Mouse (Mus musculus): ENCODE measurements around the gene Gm20479.

Gene Gm20479

DNA sequence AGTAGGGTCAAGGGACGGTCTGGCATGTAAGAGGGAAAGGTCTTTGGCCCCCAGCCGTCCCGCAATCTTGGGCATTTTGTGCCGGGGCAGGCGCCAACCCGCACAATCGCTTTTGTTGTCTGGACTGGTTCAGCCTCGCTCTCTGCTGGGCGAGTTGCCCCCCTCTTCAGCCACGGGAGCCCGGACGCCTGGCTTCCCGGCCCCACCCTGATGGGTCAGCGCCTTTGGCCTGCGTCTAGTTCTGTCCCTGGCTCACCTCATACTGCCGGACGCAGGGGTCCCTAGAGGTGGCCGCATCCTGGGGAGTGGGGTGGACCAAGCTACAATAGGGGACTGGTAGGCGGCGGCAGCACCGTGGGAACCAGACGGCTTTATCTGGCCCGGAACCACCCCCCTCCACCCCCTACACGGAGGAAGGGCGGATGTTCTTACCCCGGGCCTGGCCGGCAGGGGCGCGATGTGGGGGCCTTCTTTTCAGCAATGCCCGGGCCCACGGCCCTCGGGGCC, 22.8 kb downstream of the Gm20479 start:
- DNase-seq (ENCODE audit: low read depth), result peak; percentile 34

DNA sequence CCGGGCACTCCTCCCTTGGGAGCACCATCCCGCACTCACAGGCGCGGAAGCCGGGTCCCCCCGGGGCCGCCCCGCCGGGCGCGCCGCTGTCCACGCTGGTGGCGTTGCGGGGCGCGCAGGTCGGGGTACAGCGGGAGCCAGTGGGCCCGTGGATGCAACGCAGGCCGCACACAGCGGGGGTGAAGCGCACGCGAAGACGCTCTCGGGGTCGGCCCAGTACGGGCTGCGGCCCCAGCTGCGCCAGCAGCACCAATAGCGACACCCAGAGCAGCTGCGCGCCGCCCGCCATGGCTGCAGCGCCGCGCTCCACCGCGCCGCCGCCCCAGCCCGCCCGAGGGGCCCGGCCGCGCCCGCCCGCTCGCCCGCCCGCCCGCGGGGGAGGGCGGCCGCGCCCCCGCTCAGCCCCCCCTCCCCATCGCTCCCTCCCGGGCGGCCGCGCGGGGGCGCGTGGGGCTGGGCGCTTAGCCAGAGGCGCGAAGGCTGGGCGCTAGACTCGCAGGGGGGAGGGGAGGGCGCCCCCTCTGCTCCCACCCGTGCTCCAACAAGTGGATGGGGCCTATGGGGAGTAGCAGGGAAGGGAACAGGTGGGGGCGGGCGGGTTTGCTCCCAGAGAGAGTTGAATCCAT, 23.8 kb downstream of the Gm20479 start:
- DNase-seq (ENCODE audit: low read depth), result peak; percentile 33

DNA sequence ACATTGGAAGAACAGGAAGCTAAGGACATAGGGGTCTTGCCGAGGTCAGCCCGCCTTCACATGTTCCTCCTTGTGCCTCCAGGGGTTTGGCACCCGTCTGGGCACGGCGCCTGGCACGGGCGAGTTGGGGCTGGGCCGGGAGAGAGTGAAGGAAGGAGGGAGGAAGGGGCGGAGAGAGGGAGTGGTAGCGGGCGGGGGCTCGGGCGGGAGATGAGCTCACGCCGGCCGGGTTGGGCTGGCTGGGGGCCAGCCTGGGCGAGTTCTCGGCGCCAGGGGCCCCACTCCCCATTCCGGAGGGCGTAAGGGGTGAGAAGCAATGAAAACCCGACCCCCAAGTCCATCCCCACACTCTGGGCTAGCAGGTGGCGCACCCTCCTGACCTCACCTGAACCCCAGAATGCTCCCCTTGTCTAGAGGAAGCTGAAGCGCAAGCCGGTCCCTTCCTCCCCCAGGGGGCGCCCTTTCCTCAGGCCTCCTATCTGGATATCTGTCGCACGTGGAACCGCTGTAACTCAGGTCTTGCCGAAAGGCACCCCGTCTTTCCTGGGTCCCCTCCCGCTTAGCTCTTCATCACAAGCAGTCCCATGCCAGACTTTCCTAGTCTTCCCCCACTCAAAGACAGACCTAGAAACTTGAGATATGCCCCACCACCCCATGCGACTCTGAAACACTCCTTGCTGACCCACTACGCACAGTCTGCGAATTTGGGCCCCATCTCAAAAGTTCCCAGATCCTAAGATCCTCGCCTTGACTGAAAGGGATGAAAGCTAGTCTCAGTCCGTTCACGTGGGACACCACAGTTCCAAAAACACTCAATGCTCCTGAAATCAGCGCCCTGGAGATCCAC, 24.6 kb downstream of the Gm20479 start:
- DNase-seq (ENCODE audit: low read depth), result peak; percentile 92

DNA sequence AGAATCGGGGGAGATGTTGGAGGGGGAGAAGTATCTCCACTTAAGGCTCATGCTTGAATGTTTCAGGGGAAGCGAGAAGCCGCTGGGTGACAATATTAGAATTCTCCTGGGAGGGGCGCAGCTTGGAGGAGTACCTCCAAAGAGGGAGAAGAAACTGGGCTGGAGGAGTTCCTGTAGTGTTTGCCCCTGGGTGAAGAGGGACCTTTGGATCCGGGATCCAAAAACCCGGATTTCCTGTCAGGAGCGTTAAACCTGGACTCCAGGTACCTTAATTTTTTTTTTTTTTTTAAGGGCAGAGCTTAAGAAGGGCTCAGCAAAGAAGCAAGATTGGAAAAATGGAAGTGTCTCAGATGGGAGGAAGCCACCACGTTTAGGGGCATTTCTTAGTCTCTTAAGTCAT, 25.4 kb downstream of the Gm20479 start:
- DNase-seq (ENCODE audit: low read depth), result peak; percentile 45

DNA sequence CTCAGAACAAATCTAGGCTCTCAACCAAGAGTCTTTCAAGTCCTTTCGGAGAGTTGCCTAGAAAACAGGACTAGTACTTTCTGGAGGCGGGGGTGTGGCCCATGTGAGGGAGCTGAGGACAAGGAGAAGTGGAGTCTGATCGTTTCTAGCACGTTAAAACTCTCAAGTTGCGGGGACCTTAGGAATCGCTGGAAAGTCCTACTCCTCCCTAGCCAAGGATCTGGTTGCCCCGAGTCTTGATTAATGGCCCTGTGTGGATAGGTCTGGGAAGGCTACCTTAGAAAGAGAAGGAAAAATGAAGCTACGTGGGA, 25.7 kb downstream of the Gm20479 start:
- DNase-seq (ENCODE audit: low read depth), result no peak

DNA sequence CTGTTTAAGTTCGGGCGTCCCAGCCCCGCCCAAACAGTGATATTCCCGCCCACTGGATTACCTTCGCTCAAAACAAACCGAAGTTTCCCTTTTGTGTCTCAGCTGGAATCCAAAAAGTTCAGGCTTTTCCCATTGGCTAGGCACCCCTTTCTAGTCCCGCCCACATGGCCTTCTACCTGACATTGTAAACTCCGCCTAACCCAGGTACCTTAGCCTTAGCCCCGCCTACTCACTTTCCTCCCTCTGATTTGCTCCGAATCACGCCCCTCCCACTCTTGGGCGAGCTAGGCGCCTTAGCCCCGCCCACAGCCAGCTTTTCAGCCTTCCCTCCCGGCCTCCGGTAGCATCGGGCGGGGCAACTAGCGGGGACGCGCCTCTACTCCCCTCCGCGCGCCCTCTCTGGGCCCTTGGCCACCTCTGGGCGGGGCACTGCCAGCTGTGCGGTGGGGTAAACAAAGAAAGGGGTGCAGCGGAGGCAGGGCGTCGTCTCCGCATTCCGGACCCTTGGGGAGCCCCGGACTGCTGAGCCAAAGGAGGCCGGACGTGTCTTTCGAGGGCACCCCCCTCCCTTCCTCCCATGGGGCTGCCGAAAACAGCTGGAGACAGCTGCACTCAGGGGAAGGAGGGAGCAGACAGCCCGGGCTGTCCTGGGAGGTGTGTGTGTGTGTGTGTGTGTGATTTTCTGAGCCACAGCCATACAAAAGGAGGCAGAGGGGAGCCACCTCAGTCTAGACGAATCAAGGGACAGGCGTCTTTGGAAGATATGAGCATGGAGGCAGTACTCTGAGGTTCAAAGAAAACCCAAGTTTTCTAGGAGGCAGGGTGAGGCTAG, 26.3 kb downstream of the Gm20479 start:
- peak; percentile 89 for DNase-seq (ENCODE audit: low read depth)

DNA sequence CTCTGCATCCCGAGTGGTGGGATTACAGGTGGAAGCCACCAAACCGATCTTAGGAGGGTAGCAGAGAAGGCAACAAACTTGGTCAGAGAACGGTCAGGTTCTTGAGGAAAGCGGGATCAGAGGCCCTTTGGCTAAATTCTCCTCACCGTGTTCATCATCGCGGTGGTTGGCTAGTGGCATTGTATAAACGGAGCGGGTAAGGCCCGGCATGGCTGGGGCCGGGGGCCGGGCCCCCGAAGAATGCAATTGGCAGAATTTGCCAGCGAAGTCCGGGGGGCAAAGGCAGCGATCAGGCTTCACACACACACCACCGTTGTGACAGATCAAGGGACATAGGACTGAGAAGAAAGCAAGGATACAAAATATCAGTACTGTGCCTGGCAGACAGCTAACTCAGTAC, 27.2 kb downstream of the Gm20479 start:
- DNase-seq (ENCODE audit: low read depth), result no peak

DNA sequence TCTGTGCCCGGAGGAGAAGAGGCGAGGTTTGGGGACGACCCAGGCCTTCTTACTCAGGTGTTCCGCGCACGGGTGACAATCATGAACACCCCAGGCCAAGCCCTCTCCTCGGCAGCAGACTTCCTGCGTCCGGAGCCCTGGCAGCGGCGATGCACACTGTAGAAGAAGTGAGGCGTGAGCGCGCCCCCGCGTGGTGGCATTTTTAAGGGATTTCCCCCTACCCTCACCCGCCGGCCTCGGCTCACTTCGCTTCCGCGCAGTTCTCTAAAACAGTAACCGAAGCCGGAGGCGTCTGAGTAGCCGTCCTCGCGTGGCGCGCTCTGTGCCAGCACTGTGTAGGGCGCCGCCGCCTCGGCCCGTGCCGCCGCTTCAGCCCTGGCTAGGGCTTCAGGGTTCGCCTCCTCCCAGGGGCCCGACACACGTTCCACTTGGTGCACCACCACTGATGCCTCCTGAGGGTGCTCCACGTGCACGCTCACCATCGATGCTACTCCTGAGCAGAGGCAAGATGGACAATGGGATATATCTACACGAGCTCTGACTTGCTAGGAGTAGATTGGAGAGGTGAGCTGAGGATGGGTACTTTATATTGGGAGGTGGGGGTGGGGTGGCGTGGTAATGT, 27.8 kb downstream of the Gm20479 start:
- DNase-seq (ENCODE audit: low read depth), result peak; percentile 94

DNA sequence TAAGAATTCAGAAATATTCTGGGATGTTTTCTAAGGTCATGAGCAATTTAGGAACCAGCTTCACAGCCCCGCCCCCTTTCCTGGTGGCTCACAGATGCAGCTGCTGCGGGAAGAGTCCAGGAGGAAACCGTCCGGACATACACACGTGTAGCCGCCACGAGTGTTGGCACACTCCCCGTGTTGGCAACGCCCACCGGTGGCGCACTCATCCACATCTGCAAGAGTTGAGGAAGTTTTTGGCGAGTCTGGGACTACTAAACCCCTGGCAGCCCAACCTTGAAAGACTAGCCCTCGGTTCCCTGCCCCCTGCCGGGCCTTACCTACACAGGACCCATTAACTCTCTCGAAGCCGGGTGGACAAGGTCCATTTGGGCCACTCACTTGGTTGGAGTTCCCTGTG, 28.6 kb downstream of the Gm20479 start:
- DNase-seq (ENCODE audit: low read depth), result peak; percentile 27

DNA sequence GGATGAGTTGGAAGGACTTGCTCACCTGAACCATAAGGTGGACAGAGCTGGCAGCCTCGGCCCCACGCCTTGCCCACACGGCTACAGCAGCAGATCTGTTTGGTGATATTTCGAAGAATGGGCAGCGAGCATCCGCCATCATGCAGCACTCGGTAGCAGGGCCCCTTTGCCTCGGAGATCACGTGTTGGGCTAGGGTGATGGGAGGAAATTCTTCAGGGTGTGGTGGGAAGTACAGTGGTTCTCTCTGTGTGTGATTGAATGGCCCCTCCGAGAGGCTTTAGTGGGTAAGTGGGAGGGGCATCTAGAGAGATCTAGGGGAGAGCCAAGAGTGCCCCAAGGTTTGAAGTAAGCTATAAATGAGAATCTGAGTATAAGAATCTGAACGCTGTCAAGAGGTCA, 29.1 kb downstream of the Gm20479 start:
- no peak for DNase-seq (ENCODE audit: low read depth)

DNA sequence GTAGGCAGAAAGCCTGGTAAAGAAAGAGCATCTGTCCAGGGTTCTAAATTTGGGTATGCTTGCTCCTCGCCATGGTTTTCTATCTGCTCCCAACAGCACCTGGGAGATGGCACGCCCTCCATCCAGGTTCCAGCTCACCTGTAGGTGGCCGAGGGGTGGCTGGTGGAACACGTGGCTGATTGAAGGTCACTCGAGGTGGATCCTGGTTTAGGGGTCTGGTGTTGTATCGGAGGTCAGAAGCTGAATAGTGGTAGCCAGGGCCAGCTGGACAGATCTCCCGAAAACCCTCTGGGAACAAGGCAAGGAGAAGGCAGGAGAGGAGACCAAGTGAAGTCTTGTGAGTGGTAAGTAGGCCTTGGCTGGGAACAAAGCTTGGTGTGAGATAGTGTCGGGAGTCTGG, 29.7 kb downstream of the Gm20479 start:
- no peak for DNase-seq (ENCODE audit: low read depth)

DNA sequence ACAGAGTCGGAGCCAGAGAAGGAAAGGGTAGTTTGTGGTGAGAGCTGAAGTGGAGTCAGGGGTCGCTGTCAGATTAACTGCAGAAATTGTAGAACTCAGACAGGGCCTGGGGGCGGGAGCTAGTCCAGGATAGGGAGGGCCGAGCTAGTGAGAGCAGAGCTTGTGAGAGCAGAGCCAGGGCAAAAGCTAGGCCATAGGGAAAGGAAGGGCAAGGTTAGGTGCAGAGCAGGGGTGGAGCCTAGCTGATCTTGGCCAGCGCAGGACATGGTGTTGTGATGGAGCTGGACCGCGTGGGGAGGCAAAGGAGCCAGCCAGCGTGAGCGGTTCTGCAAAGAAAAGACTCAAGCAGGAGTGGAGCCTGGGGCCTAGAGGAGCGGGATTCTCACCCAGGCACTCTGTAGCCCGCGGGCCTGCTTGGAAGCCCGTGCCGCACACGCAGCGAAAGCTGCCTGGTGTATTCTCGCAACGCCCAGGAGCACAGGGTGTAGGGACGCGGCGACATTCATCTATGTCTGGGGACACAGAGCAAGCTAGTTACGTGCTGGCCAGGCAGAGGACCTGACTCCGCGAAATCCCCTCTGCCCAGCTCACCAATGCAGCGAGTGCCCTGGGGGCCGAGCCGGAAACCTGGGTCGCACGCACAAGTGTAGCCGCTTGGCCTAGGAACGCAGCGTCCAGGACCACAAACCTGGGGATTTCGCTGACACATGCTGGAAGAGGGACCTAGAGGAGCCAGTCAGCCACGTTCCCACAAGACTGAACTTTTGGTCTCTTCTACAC, 30.9 kb downstream of the Gm20479 start:
- DNase-seq (ENCODE audit: low read depth), result no peak

DNA sequence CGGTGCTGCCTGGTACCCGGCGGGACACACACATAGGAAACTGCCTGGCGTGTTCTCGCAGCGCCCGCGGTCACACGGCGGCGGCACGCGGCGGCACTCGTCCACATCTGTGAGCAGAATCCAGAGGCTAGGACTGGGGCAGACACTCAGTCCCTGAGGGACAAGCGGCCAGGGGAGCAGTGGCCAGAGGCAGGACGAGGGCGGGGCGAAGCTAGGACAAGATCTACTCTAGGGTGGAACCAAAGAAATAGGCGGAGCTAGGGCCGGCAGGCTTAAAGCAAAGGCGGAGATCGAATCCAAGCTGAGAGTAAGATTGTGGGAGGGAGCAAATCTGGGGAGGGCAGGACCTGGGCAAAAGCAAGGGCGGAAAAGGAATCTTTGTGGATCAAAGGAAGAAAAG, 31.5 kb downstream of the Gm20479 start:
- peak; percentile 31 for DNase-seq (ENCODE audit: low read depth)

DNA sequence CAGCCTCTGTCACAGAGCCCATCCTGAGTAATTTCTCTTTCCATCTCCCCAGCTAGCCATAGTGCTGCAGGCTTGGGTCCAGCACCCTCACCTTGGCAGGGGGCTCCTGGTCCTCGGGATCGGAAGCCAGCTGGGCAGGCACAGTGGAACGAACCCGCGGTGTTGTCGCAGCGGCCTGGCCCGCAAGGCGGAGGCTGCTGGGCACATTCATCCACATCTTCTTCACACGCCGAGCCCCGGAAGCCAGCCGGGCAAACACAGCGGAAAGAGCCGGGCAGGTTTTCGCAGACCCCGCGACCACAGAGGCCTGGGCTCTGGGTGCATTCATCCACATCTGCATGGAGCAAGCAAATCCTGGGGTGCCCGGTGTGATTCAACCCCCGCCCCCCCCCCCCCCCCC, 32.3 kb downstream of the Gm20479 start:
- DNase-seq (ENCODE audit: low read depth), result no peak

DNA sequence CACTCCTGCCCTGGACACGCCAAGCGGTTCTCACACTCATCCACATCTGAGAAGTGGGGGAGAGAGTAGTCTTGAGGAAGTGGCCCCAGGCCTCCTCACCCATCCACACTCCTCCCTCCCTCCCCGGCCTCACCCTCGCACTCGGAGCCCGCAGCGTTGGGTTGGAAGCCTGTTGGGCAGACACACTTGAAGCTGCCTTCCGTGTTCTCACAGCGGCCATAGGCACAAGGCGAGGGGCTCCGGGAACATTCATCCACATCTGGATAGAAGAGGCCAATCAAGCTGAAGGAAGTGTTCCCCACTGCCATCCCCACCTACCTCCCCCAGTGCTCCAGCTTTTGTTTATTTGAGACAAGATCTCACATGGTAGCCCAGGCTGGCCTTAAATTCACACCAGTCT, 33.1 kb downstream of the Gm20479 start:
- DNase-seq (ENCODE audit: low read depth), result no peak

DNA sequence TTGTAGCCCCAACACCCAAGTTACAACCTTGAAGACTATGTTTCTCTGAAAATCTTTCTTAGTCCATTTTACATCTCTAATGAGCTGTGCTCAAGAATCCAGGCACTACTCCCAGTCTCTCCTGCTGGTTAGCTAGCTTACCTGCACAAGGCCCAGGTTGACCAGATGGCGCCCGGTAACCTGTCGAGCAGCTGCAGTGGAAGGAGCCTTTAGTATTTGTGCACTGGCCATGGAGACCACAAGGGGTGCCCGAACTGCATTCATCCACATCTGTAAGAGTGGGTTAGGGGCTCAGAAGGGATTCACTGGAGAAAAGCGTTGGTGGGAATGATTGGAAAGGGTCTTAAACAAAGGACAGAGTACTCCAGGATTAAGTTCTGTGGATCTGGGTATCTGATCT, 34.2 kb downstream of the Gm20479 start:
- no peak for DNase-seq (ENCODE audit: low read depth)

DNA sequence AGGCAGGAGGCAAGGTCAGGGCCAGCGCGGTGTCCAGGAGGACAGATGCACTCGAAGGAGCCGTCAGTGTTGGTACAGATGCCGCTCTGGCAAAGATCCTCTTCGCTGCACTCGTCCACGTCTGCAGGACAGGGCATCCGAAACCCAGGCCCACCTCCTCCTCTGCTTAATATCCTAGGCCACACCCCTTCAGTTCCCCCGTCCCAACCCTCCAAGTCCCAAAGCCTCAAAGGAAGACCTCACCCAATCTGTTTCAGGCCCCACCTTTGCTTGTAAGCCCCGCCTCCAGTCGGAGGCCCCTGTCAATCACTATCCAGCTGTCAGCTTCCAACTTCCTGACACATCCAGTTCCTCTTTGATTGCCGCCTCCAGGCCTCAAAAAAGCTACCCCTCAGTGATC, 34.9 kb downstream of the Gm20479 start:
- DNase-seq (ENCODE audit: low read depth), result no peak

DNA sequence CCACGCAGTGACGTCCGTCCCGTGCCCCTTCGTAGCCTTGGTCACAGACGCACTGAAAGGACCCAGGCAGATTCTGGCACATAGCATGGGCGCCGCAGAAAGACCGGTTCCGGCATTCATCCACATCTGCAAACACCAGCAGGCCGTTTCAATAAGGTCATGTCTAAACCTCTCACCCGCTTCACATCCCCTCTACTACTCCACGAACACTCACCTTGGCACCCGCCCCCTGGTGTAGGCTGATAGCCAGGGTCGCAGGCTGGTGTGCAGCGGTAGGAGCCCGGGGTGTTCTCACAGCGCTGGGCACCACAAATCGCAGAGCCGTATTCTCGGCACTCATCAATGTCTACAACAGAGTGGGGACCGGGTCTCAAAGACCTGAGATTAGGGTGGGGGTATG, 37.8 kb downstream of the Gm20479 start:
- DNase-seq (ENCODE audit: low read depth), result no peak

DNA sequence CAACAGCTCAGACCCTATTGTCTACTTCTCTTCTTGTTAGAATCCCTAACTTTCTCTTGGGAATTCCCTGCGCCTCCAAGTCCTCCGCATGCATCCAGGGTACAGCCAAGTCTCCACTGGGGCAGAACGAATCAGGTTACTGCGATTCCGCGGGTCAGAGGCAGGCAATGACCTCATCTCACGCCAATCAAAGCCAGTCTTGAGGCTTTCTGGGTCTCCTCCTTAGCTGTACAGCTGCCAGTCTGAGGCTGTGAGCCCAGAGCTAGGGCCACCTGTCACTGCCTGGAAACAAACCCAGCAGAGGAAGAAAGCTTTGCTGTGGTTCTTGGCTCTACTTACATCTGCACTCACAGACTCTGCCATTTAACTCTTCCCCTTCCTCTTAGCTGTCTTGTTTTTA, 41.3 kb downstream of the Gm20479 start:
- DNase-seq (ENCODE audit: low read depth), result no peak

DNA sequence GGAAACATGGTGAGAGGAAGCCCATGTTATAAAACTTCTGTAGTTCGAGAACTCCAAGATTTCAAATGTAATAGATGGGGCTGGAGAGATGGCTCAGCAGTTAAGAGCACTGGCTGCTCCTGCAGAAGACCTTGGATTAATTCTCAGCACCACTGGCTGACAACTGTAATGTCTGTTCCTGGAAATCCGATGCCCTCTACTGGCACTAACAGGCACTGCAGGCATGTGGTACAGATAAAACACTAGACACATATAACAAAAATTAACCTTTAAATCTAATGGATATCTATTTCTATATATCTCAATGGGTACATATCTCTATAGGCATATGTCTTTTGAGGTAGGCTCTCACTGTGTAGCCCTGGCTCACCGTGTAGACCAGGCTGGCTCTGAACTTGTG, 42.8 kb downstream of the Gm20479 start:
- DNase-seq (ENCODE audit: low read depth), result no peak

DNA sequence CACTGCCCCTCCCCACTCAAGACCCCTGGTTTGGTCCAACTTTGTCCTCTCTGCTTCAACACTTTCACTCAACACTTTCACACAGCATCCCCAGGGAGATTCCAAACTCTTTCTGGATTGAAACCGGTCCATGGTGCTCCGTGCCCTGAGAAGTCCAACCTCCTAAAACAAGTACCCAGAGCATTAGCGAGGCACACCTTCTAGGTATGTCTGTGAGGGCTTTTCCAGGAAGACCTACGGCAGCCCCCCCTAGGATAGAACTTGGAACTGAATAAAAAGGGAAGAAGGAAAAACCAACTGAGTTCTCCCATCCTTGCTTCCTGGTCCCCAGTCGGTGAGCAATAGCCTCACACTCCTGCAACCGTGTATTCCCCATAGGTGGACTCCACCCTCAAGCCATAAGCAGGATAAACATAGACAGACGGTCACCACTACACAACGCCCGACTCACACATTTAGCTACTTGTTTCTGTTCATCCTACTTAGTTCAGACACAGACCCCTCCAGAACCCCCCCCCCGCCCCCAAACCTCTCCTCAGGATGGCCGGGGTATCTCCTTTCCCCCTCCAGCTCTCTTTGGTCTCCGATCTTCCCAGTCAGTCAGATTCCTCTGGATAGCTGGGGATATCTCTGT, 45.5 kb downstream of the Gm20479 start:
- no peak for DNase-seq (ENCODE audit: low read depth)

Measured in naive thymus-derived CD4-positive, alpha-beta T cell, adult 2 months (primary cell).